Mouse (Mus musculus) heart, postnatal 0 days (tissue): ENCODE data around the gene Ly6g6d. TPM values are rescaled to one million over a fixed set of nuclear protein-coding genes. Genes with fewer than 3 reads are reported as not detected.
"Not testable (repeated sequence)": the region's sequence is repeated elsewhere in the genome, so short reads cannot be mapped to it uniquely, and the experiment has no call there.

Source experiments
- ATAC-seq: fragments of 200-750 bp; cut with Nextera tagmentation; 2 replicates; pipeline ENCODE4 v1.8.0; 2017; ENCODE audit warnings: low read depth, moderate number of reproducible peaks, moderate library complexity; ENCODE audit not compliant: insufficient read depth
- DNase-seq: peaks from one replicate; pipeline ENCODE4 v3.0.0-alpha.2; 2016; ENCODE audit warnings: low spot score
- H3K27ac ChIP-seq: fragments of 300-500 bp; sonication (generic); 2 replicates; pipeline ENCODE4 v1.5.1; 2014; ENCODE audit warnings: low read depth, mild to moderate bottlenecking
- H3K27me3 ChIP-seq: fragments of 300-500 bp; sonication (generic); 2 replicates; pipeline ENCODE4 v1.6.1; 2014; ENCODE audit warnings: low read length, mixed read lengths; ENCODE audit not compliant: control insufficient read depth, insufficient read depth
- H3K36me3 ChIP-seq: fragments of 300-500 bp; sonication (generic); replicated peaks from 2 replicates; pipeline ENCODE4 v1.6.1; 2014; ENCODE audit warnings: low read length, mixed read lengths; ENCODE audit not compliant: control insufficient read depth, insufficient read depth
- H3K4me1 ChIP-seq: fragments of 300-500 bp; sonication (generic); 2 replicates; pipeline ENCODE4 v1.6.1; 2014; ENCODE audit warnings: antibody characterized with exemption; ENCODE audit not compliant: control insufficient read depth, insufficient read depth
- H3K4me2 ChIP-seq: fragments of 300-500 bp; sonication (generic); 2 replicates; pipeline ENCODE4 v1.6.1; 2014; ENCODE audit warnings: low read depth, mild to moderate bottlenecking, low read length, moderate library complexity
- H3K4me3 ChIP-seq: fragments of 300-500 bp; sonication (generic); 2 replicates; pipeline ENCODE4 v1.5.1; 2014; ENCODE audit warnings: low read depth, low read length
- H3K9ac ChIP-seq: fragments of 300-500 bp; sonication (generic); replicated peaks from 2 replicates; pipeline ENCODE4 v1.6.1; 2014; ENCODE audit warnings: low read depth, low read length, mixed read lengths
- H3K9me3 ChIP-seq: fragments of 300-500 bp; sonication (generic); replicated peaks from 2 replicates; pipeline ENCODE4 v1.6.1; 2016; ENCODE audit warnings: low read length; ENCODE audit not compliant: control insufficient read depth
- CTCF ChIP-seq: IDR thresholded peaks from 2 replicates; pipeline ENCODE4 v1.5.1; 2016; ENCODE audit warnings: antibody characterized with exemption, control low read depth, low read depth
- EP300 ChIP-seq: IDR thresholded peaks from 2 replicates; pipeline ENCODE4 v1.6.1; 2016; ENCODE audit warnings: antibody characterized with exemption, low read depth
- WGBS: fragments of 180-500 bp; shearing (Covaris S2); extraction: QIAGEN DNeasy Blood & Tissue Kit; methylation state at CpG from one replicate; pipeline ENCODE4 v1.1.7; 2014; 5-methylcytosine and 5-hydroxymethylcytosine counted together
- polyA plus RNA-seq: library from polyadenylated mRNA; unstranded; fragments of >200 nt; fragmentation: Nextera tagmentation; extraction: Ambion mirVana; gene quantifications from 2 replicates; pipeline ENCODE4 v1.2.1, GENCODE M21; 2015
- total RNA-seq: library from RNA; depleted of rRNA; stranded (reverse); fragments of >200 nt; gene quantifications from 2 replicates; pipeline ENCODE4 v1.2.3, GENCODE M21; 2014; ENCODE audit warnings: low replicate concordance; rRNA removed

The Ly6g6d gene
- total RNA-seq (3.8 TPM in 1 of 2 replicates, not detected in the other), polyA plus RNA-seq (3.0 and 3.3 TPM in 2 replicates)

DNA sequence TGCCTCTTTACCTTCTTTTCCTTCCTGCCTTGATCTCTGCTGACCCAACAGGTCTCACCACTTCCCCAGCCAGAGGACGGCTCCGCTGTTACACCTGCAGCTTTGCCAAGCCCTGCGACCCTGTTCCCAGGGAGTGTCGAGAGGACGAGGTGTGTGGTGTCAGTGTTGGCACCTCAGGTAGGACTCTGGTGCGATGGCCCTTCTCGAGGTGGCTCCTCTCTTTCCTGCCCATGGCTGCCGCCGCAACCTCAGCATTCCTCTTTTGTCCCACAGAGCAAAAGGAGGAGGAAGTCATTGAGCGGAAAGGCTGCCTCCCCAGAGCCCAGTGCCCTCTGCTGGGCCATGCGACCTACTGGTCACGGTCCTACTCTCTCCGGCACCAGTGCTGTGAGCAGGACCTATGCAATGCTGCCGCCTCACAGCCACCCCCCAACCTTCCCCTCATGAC lies at the start of gene Ly6g6d:
TSS of gene Ly6g6d (minus strand) at position 280 of the 448 bp plus-strand sequence.
- ATAC-seq = peak; percentile 82
- peak; percentile 62 for TF ChIP-seq CTCF
- TF ChIP-seq EP300 = no peak
- H3K9ac ChIP-seq = peak within 1 kb of the TSS; percentile 51
- H3K36me3 ChIP-seq = no peaks in the 10 kb centered on the region
- H3K9me3 ChIP-seq = no peaks in the 10 kb centered on the region
- peak; percentile 73 for DNase-seq
- H3K4me3 ChIP-seq = peak within 1 kb of the TSS; percentile 36
- peaks cover 15% of the 10 kb centered on the region; the same call in 1 of the 2 replicates for H3K4me1 ChIP-seq
- no peaks in the 10 kb centered on the region; the same call in 1 of the 2 replicates for H3K27me3 ChIP-seq
- 11% methylated on average over 14 of the region's 14 CpGs for WGBS
- H3K27ac ChIP-seq = no peak within 1 kb of the TSS
- peak within 1 kb of the TSS; percentile 58 for H3K4me2 ChIP-seq

DNA sequence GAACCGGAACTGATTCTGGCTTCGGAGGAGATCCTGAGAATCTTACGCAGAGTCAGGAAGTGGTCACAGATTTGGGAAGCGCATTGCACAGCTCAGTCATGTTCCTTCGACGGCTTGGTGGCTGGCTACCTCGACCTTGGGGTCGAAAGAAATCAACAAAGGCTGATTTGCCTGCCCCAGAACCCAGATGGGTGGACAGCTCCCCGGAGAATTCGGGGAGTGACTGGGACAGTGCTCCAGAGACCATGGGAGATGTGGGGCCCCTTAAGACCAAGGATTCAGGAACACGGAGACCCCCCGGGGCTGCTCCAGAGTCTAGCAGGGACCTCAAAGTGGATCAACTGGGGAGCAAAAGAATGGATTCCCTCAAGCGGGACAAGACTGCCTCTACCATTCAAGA lies 49.2 kb upstream of the Ly6g6d start:
- H3K4me3 ChIP-seq = peak overlapping the region; percentile 64
- no peaks in the 10 kb centered on the region for H3K27me3 ChIP-seq
- ATAC-seq (no peak), DNase-seq (no peak)
- H3K9me3 ChIP-seq = no peaks in the 10 kb centered on the region
- no peak for TF ChIP-seq EP300
- no peak for TF ChIP-seq CTCF
- peaks cover 20% of the 10 kb centered on the region for H3K4me1 ChIP-seq
- peaks cover 21% of the 10 kb centered on the region for H3K36me3 ChIP-seq
- peak overlapping the region; percentile 89 for H3K27ac ChIP-seq
- H3K9ac ChIP-seq = peak overlapping the region; percentile 76
- WGBS = 58% methylated on average over 13 of the region's 13 CpGs
- peak overlapping the region; percentile 68 for H3K4me2 ChIP-seq

- H3K4me1 ChIP-seq = peaks cover 20% of the 10 kb centered on the region
- peak within 1 kb of the TSS; percentile 76 for H3K9ac ChIP-seq
- peak; percentile 51 for ATAC-seq
- H3K27me3 ChIP-seq = no peaks in the 10 kb centered on the region
- no peaks in the 10 kb centered on the region for H3K9me3 ChIP-seq
- under 1% methylated on average over 36 of the region's 36 CpGs for WGBS
- H3K27ac ChIP-seq = peak within 1 kb of the TSS; percentile 89
- no peak for TF ChIP-seq CTCF
- no peak for TF ChIP-seq EP300
- H3K4me2 ChIP-seq = peak within 1 kb of the TSS; percentile 68
- DNase-seq = peak; percentile 55
- peak within 1 kb of the TSS; percentile 64 for H3K4me3 ChIP-seq
- H3K36me3 ChIP-seq = peaks cover 21% of the 10 kb centered on the region
These were observed 48.3 kb upstream of the Ly6g6d start, which contains the start of gene D17H6S53E for GRCm38 (mm10) chr17:35126206-35126611. D17H6S53E (plus strand) TSS chr17:35126373.

DNA sequence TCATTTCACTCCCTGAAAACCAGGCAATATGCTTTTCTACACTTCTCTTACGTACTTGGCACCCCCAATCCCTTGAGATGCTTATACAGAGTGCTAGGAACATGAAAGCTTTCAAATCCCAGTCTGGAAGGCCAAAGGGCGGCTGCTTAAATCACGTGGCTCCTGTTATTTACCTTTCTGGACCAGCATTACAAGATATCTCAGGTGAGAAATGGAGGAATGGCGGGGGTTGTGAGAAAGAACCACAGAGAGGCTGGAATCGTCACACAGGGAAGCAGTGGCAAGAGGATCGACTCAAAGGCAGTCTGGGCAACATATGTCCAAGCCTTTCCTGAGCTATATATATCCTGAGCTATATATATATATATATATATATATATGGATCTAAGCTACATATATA lies 47.7 kb upstream of the Ly6g6d start:
- Histone ChIP-seq H3K9ac (peak overlapping the region; percentile 76), H3K27me3 (no peaks in the 10 kb centered on the region), H3K27ac (peak overlapping the region; percentile 89), H3K4me1 (peaks cover 20% of the 10 kb centered on the region), H3K9me3 (no peaks in the 10 kb centered on the region), H3K4me2 (peak overlapping the region; percentile 68), H3K36me3 (peaks cover 21% of the 10 kb centered on the region), H3K4me3 (peak overlapping the region; percentile 64)
- WGBS = 23% methylated on average over 6 of the region's 6 CpGs
- no peak for ATAC-seq
- TF ChIP-seq CTCF (no peak), EP300 (no peak)
- no peak for DNase-seq

DNA sequence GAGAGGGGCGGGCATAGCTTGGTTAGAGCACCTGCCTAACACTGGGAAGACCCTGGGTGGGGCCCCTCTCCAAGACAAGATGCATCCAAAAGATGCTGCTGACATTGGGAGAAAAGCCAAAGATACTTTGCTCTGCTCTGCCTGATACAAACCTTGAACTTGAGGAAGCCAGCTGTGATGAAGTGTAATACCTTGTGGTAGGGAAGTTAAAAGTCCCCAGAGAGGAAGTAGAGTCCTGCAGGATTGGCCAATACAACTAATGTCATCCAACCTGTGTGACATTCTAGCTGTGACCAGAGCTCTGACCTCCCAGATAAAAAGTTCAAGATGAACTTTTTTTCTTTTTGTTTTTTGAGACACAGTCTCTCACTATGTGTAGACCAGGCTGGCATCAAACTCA lies 47.2 kb upstream of the Ly6g6d start:
- peaks cover 20% of the 10 kb centered on the region for H3K4me1 ChIP-seq
- peaks cover 17% of the 10 kb centered on the region for H3K36me3 ChIP-seq
- 0 out of 2 replicates have a peak overlapping the region, but pooled peaks have one; percentile 76 for H3K9ac ChIP-seq
- DNase-seq (no peak), ATAC-seq (no peak)
- H3K27ac ChIP-seq = no peak overlapping the region
- no peaks in the 10 kb centered on the region for H3K9me3 ChIP-seq
- H3K27me3 ChIP-seq = no peaks in the 10 kb centered on the region
- no peak overlapping the region for H3K4me3 ChIP-seq
- 100% methylated on average over 1 of the region's 1 CpGs for WGBS
- no peak overlapping the region for H3K4me2 ChIP-seq
- TF ChIP-seq CTCF = no peak
- TF ChIP-seq EP300 = no peak

GRCm38 (mm10) chr17:35124261-35124896 lies 46.5 kb upstream of the Ly6g6d start:
- not testable (repeated sequence) for ATAC-seq, H3K9ac ChIP-seq, H3K4me2 ChIP-seq, DNase-seq, H3K4me3 ChIP-seq, H3K27me3 ChIP-seq, H3K9me3 ChIP-seq, H3K27ac ChIP-seq
- peaks cover 21% of the 10 kb centered on the region for H3K36me3 ChIP-seq
- WGBS = 87% methylated on average over 12 of the region's 12 CpGs
- H3K4me1 ChIP-seq = peaks cover 20% of the 10 kb centered on the region

GRCm38 (mm10) chr17:35123287-35123686 lies 45.4 kb upstream of the Ly6g6d start:
- H3K36me3 ChIP-seq = peaks cover 25% of the 10 kb centered on the region
- H3K4me2 ChIP-seq, H3K4me3 ChIP-seq, H3K9ac ChIP-seq, ATAC-seq, H3K27me3 ChIP-seq, H3K27ac ChIP-seq, DNase-seq, H3K9me3 ChIP-seq: not testable (repeated sequence)
- H3K4me1 ChIP-seq = peaks cover 20% of the 10 kb centered on the region
- WGBS = 87% methylated on average over 9 of the region's 9 CpGs
